Mouse (Mus musculus): ENCODE measurements around the gene Fcmr. TPM values are rescaled to one million over a fixed set of nuclear protein-coding genes. Genes with fewer than 3 reads are reported as not detected.

Fcmr gene
- polyA plus RNA-seq, 1 experiment from 2014 or later, result 0.51 TPM

DNA sequence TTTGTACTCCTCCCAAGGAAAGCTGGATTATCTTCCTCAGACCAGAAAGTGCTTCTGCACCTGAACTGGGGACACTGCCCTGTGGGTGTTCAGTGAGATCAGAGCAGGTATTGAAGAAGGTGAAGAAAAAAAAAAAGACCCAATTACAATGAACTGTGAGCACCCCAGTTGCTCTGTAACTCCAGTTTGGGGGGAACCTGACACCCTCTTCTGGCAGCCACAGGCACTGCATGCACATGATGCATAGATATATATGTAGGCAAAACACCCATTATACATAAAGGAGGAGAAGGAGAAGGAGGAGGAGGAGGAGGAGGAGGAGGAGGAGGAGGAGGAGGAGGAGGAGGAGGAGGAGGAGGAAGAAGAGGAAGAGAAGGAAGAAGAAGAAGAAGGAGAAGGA, 61.0 kb downstream of the Fcmr start:
- Histone ChIP-seq H3K9ac (no peak overlapping the region), H3K4me2 (no peak overlapping the region), H3K4me3 (no peak overlapping the region), H3K27me3 (no peaks in the 10 kb centered on the region), H3K4me1 (replicated peaks) (no peaks in the 10 kb centered on the region), H3K27ac (no peak overlapping the region), H3K9me3 (no peaks in the 10 kb centered on the region), H3K36me3 (no peaks in the 10 kb centered on the region)
- no peak for ATAC-seq (ENCODE audit: low FRiP score)

Other genes starting within 250 kb of the Fcmr start
- gene Zp3r, start 236.0 kb upstream of the Fcmr start, polyA plus RNA-seq (2015; fragmentation: Nextera tagmentation; extraction: Ambion mirVana), result not detected in 2 replicates
- not detected in 2 replicates for gene C4bp, start 204.0 kb upstream of the Fcmr start, polyA plus RNA-seq (2015; fragmentation: Nextera tagmentation; extraction: Ambion mirVana)
- 0.16 TPM in 1 of 2 replicates, not detected in the other for gene Gm29427, start 149.9 kb upstream of the Fcmr start, polyA plus RNA-seq (2015; fragmentation: Nextera tagmentation; extraction: Ambion mirVana)
- gene Yod1, start 148.3 kb upstream of the Fcmr start, polyA plus RNA-seq (2015; fragmentation: Nextera tagmentation; extraction: Ambion mirVana), result 18.4 and 21.7 TPM in 2 replicates
- 19.5 and 21.8 TPM in 2 replicates for gene Pfkfb2, start 136.4 kb upstream of the Fcmr start, polyA plus RNA-seq (2015; fragmentation: Nextera tagmentation; extraction: Ambion mirVana)
- gene AA986860, start 133.7 kb upstream of the Fcmr start, polyA plus RNA-seq (2015; fragmentation: Nextera tagmentation; extraction: Ambion mirVana), result 0.51 and 0.63 TPM in 2 replicates
- gene Fcamr, start 64.8 kb upstream of the Fcmr start, polyA plus RNA-seq (2015; fragmentation: Nextera tagmentation; extraction: Ambion mirVana), result not detected in 2 replicates
- gene Pigr, start 39.0 kb upstream of the Fcmr start, polyA plus RNA-seq (2015; fragmentation: Nextera tagmentation; extraction: Ambion mirVana), result not detected in 2 replicates
- gene Il24, start 21.8 kb downstream of the Fcmr start, polyA plus RNA-seq (2015; fragmentation: Nextera tagmentation; extraction: Ambion mirVana), result not detected in 2 replicates
- gene Il20, start 45.8 kb downstream of the Fcmr start, polyA plus RNA-seq (2015; fragmentation: Nextera tagmentation; extraction: Ambion mirVana), result not detected in 2 replicates
- gene Il19, start 74.4 kb downstream of the Fcmr start, polyA plus RNA-seq (2015; fragmentation: Nextera tagmentation; extraction: Ambion mirVana), result not detected in 2 replicates
- not detected in 2 replicates for gene Il10, start 154.2 kb downstream of the Fcmr start, polyA plus RNA-seq (2015; fragmentation: Nextera tagmentation; extraction: Ambion mirVana)
- 22.0 and 23.1 TPM in 2 replicates for gene Mapkapk2, start 232.2 kb downstream of the Fcmr start, polyA plus RNA-seq (2015; fragmentation: Nextera tagmentation; extraction: Ambion mirVana)